Mouse (Mus musculus): Measurements from ENCODE around the gene March2.
A peak's percentile ranks its signal among the peaks of the same experiment; 100 is the strongest.

Gene March2

GRCm38 (mm10) chr17:33718944-33719725 lies 665 bp upstream of the March2 start:
- DNase-seq (ENCODE audit: extremely low spot score, low read depth, low spot score), result no peak

GRCm38 (mm10) chr17:33717982-33718381 lies 488 bp downstream of the March2 start:
- no peak for DNase-seq (ENCODE audit: extremely low spot score, low read depth, low spot score)

GRCm38 (mm10) chr17:33717246-33717645 lies 1.2 kb downstream of the March2 start:
- DNase-seq (ENCODE audit: extremely low spot score, low read depth, low spot score), result no peak

- no peak for DNase-seq (ENCODE audit: extremely low spot score, low read depth, low spot score)
These were observed 3.7 kb downstream of the March2 start for GRCm38 (mm10) chr17:33714779-33715178.

- DNase-seq (ENCODE audit: extremely low spot score, low read depth, low spot score), result no peak
These were observed 5.2 kb downstream of the March2 start for GRCm38 (mm10) chr17:33713271-33713670.

GRCm38 (mm10) chr17:33709834-33710233 lies 8.6 kb downstream of the March2 start:
- no peak for DNase-seq (ENCODE audit: extremely low spot score, low read depth, low spot score)

- no peak for DNase-seq (ENCODE audit: extremely low spot score, low read depth, low spot score)
These were observed 15.4 kb downstream of the March2 start for GRCm38 (mm10) chr17:33703091-33703490.

GRCm38 (mm10) chr17:33702178-33702577 lies 16.3 kb downstream of the March2 start:
- DNase-seq (ENCODE audit: extremely low spot score, low read depth, low spot score), result no peak

GRCm38 (mm10) chr17:33695471-33695870 lies 23.0 kb downstream of the March2 start:
- DNase-seq (ENCODE audit: extremely low spot score, low read depth, low spot score), result no peak

GRCm38 (mm10) chr17:33686760-33687159 lies 31.7 kb downstream of the March2 start, which contains the start of gene Hnrnpm:
TSS of gene Hnrnpm (minus strand) at chr17:33686860.
- DNase-seq (ENCODE audit: extremely low spot score, low read depth, low spot score), result no peak

GRCm38 (mm10) chr17:33685249-33685653 lies 33.2 kb downstream of the March2 start:
- DNase-seq (ENCODE audit: extremely low spot score, low read depth, low spot score), result peak; percentile 81

GRCm38 (mm10) chr17:33684671-33685231 lies 33.7 kb downstream of the March2 start:
- no peak for DNase-seq (ENCODE audit: extremely low spot score, low read depth, low spot score)

GRCm38 (mm10) chr17:33681767-33682166 lies 36.7 kb downstream of the March2 start:
- no peak for DNase-seq (ENCODE audit: extremely low spot score, low read depth, low spot score)

- DNase-seq (ENCODE audit: extremely low spot score, low read depth, low spot score), result no peak
These were observed 39.7 kb downstream of the March2 start for GRCm38 (mm10) chr17:33678771-33679170.

- DNase-seq (ENCODE audit: extremely low spot score, low read depth, low spot score), result no peak
These were observed 42.4 kb downstream of the March2 start for GRCm38 (mm10) chr17:33676086-33676485.

GRCm38 (mm10) chr17:33675452-33675851 lies 43.0 kb downstream of the March2 start:
- no peak for DNase-seq (ENCODE audit: extremely low spot score, low read depth, low spot score)

- no peak for DNase-seq (ENCODE audit: extremely low spot score, low read depth, low spot score)
These were observed 44.6 kb downstream of the March2 start for GRCm38 (mm10) chr17:33673837-33674236.

- no peak for DNase-seq (ENCODE audit: extremely low spot score, low read depth, low spot score)
These were observed 48.8 kb downstream of the March2 start for GRCm38 (mm10) chr17:33669681-33670080.

GRCm38 (mm10) chr17:33666813-33667212 lies 51.7 kb downstream of the March2 start:
- DNase-seq (ENCODE audit: extremely low spot score, low read depth, low spot score), result no peak

- no peak for DNase-seq (ENCODE audit: extremely low spot score, low read depth, low spot score)
These were observed 68.5 kb downstream of the March2 start for GRCm38 (mm10) chr17:33649781-33650475.

- no peak for DNase-seq (ENCODE audit: extremely low spot score, low read depth, low spot score)
These were observed 73.4 kb downstream of the March2 start for GRCm38 (mm10) chr17:33645073-33645472.

- no peak for DNase-seq (ENCODE audit: extremely low spot score, low read depth, low spot score)
These were observed 74.4 kb downstream of the March2 start for GRCm38 (mm10) chr17:33644068-33644467.

Data from hindlimb bud, embryonic 11.5 days (tissue).